Mouse (Mus musculus) embryonic facial prominence, embryonic 11.5 days (tissue): Measurements from ENCODE around the gene Gm26558. TPM values are rescaled to one million over a fixed set of nuclear protein-coding genes. Genes with fewer than 3 reads are reported as not detected.
A peak's percentile ranks its signal among the peaks of the same experiment; 100 is the strongest.

Experiments
- ATAC-seq: fragments of 200-750 bp; cut with Nextera tagmentation; replicated peaks from 2 replicates; pipeline ENCODE4 v1.8.0; 2017; ENCODE audit warnings: low read depth; ENCODE audit not compliant: insufficient number of reproducible peaks, low FRiP score, low TSS enrichment
- DNase-seq: peaks from one replicate; pipeline ENCODE4 v3.0.0-alpha.2; 2015; ENCODE audit warnings: low spot score
- H3K27ac ChIP-seq: fragments of 300-500 bp; sonication (generic); replicated peaks from 2 replicates; pipeline ENCODE4 v1.5.1; 2014; ENCODE audit warnings: mild to moderate bottlenecking, low read depth, low read length, control low read depth
- H3K27me3 ChIP-seq: fragments of 300-500 bp; sonication (generic); 2 replicates; pipeline ENCODE4 v1.6.1; 2014; ENCODE audit warnings: mild to moderate bottlenecking, low read length, moderate library complexity, mixed read lengths; ENCODE audit not compliant: control insufficient read depth, insufficient read depth
- H3K36me3 ChIP-seq: fragments of 300-500 bp; sonication (generic); replicated peaks from 2 replicates; pipeline ENCODE4 v1.6.1; 2014; ENCODE audit warnings: low read depth, mild to moderate bottlenecking, low read length, moderate library complexity, mixed read lengths; ENCODE audit not compliant: control insufficient read depth, insufficient read depth
- H3K4me1 ChIP-seq: fragments of 300-500 bp; sonication (generic); 2 replicates; pipeline ENCODE4 v1.6.1; 2014; ENCODE audit warnings: low read length, mixed read lengths; ENCODE audit not compliant: control insufficient read depth, insufficient read depth
- H3K4me2 ChIP-seq: fragments of 300-500 bp; sonication (generic); 2 replicates; pipeline ENCODE4 v1.6.1; 2014; ENCODE audit warnings: low read depth, mild to moderate bottlenecking, control low read depth, low read length, moderate library complexity
- H3K4me3 ChIP-seq: fragments of 300-500 bp; sonication (generic); 2 replicates; pipeline ENCODE4 v1.5.1; 2014; ENCODE audit warnings: low read depth, low read length, control low read depth
- H3K9ac ChIP-seq: fragments of 300-500 bp; sonication (generic); replicated peaks from 2 replicates; pipeline ENCODE4 v1.6.1; 2014; ENCODE audit warnings: mild to moderate bottlenecking, control low read depth, low read length
- H3K9me3 ChIP-seq: fragments of 300-500 bp; sonication (generic); replicated peaks from 2 replicates; pipeline ENCODE4 v1.6.1; 2016; ENCODE audit warnings: mild to moderate bottlenecking, low read length, inconsistent platforms, mixed read lengths; ENCODE audit not compliant: control insufficient read depth
- WGBS: fragments of 180-500 bp; shearing (Covaris S2); extraction: QIAGEN DNeasy Blood & Tissue Kit; methylation state at CpG from one replicate; pipeline ENCODE4 v1.1.7; 2014; 5-methylcytosine and 5-hydroxymethylcytosine counted together
- polyA plus RNA-seq: library from polyadenylated mRNA; unstranded; fragments of >200 nt; fragmentation: Nextera tagmentation; extraction: Ambion mirVana; gene quantifications from 2 replicates; pipeline ENCODE4 v1.2.1, GENCODE M21; 2014

Gene Gm26558
- polyA plus RNA-seq, result 3.8 and 3.9 TPM in 2 replicates

DNA sequence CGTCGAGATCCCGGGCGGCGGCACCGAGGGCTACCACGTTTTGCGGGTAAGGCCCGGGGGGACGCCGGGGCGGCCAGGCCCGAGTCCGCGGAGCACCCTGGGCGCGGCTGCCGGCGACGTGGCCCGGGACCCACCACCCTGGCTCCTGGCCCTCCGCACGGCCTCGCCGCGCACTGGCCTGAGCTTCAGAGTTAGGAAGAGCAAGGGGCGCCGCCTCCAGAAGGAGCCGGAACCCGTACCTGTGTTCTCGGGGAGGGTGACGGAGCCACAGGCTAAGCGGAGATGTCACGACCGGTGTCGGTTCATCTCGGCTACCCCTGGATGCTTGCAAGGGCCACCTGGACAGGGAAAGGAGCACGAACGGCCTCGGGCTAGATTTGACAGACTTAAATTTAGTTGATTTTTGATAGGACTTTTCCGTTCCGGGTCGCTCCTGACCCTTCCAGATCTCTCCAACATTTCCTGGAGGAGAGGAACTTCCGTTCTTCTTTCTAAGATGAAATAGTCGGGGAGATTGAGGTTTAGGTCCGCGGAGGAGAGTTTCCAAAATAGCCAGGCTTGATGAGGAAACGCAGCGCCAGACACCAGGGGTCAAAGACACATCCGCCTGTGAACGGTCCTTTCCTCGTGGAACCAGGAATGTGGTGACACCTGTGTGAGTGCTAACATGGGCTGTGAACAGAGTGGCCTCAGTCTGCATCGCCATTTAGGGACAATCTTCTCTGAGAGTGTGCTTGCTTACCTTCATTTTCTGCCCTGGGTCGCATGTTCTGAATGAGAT, at the start of gene Gm26558:
Gene Gm26558, minus strand, starts transcription at position 394 of the 781 bp plus-strand sequence.
- Histone ChIP-seq H3K9ac (peak within 1 kb of the TSS; percentile 96), H3K36me3 (no peaks in the 10 kb centered on the region), H3K4me1 (no peaks in the 10 kb centered on the region), H3K27ac (peak within 1 kb of the TSS; percentile 83), H3K27me3 (no peaks in the 10 kb centered on the region), H3K9me3 (no peaks in the 10 kb centered on the region), H3K4me2 (peak within 1 kb of the TSS; percentile 87), H3K4me3 (peak within 1 kb of the TSS; percentile 93)
- WGBS, result under 1% methylated on average over 52 of the region's 54 CpGs
- DNase-seq (peak; percentile 42), ATAC-seq (peak; percentile 89; the same call in 1 of the 2 replicates)

DNA sequence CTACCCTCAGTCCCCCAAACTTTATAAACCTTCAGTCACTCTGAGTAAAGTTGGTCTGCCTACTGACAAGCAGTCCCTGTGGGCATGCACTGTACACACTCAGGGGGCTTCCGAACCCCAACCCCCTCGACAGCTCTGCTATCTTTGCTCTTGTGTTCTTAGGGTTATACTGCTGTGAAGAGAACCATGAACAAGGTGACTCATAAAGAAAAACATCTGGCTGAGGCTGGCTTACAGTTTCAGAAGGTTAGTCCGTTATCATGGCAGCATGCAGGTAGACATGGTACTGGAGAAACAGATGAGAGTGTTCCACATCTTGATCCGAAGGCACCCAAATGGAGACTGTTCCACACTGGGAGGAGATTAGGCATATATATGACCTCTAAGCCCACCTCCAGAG, 49.0 kb upstream of the Gm26558 start:
- DNase-seq (no peak), ATAC-seq (no peak)
- Histone ChIP-seq H3K36me3 (no peaks in the 10 kb centered on the region; the same call in 1 of the 2 replicates), H3K27me3 (no peaks in the 10 kb centered on the region), H3K9ac (no peak overlapping the region), H3K4me3 (no peak overlapping the region), H3K9me3 (no peaks in the 10 kb centered on the region), H3K4me1 (no peaks in the 10 kb centered on the region), H3K4me2 (no peak overlapping the region), H3K27ac (no peak overlapping the region)
- WGBS, result 90% methylated on average over 4 of the region's 4 CpGs

DNA sequence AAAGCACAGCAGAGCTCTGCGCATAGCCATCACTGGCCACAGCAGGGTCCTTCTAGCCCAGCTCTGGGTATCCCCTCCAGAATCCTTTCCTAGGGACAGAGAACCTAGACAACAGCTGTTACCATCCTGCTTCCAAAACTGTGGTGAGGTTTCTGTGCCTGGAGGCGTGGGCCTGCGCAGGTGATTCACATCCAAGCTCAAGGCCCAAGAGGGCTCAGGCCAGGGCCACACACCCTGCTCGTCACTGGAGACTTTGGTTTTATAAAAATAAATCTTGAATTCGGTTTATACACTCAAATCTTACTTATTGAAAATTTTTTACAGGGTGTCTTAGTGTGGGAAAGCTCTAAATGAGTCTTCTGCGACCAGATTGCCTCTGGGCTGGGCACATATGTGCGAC, 48.3 kb upstream of the Gm26558 start:
- 89% methylated on average over 7 of the region's 7 CpGs for WGBS
- ATAC-seq (no peak), DNase-seq (no peak)
- Histone ChIP-seq H3K9me3 (no peaks in the 10 kb centered on the region), H3K4me1 (no peaks in the 10 kb centered on the region), H3K4me2 (no peak overlapping the region), H3K9ac (no peak overlapping the region), H3K36me3 (no peaks in the 10 kb centered on the region; the same call in 1 of the 2 replicates), H3K4me3 (no peak overlapping the region), H3K27me3 (no peaks in the 10 kb centered on the region), H3K27ac (no peak overlapping the region)

DNA sequence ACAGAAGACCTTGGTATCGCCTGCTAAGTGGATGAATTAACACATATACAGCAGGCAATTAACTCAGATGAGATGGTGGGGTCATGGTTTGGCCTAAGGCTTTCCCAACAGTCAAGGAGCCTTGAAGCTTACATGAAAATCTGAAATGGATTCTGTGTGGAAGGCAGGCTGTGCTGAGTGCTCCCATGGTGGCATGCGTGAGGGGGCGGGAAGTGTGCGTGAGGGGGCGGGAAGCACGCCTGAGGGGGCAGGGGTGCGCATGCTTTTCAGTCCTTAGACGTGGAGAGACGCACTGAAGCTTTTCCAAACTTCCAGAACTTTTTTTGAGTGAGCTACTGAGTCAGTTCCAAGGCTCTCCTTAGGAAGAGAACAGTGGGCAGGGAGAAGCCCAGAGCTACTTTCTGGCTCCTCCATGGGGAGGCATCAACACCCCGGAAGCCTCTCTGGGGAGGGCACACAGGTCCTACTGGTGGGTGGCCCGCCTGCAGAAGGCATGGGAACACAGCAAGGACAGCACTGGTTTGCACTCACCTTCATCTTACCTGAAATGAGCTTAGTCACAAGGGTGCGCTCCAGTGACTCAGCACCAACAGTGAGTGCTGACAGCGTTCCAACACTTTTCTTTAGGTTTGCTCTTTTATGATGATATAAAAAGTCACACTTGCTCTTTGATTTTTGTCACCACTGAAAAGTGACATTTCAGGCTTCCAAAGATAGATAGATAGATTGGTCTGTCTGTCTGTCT, 47.2 kb upstream of the Gm26558 start:
- no peaks in the 10 kb centered on the region for H3K9me3 ChIP-seq
- DNase-seq (no peak), ATAC-seq (no peak)
- no peak overlapping the region for H3K9ac ChIP-seq
- H3K27me3 ChIP-seq, result no peaks in the 10 kb centered on the region
- 72% methylated on average over 13 of the region's 13 CpGs for WGBS
- H3K4me2 ChIP-seq, result no peak overlapping the region
- no peaks in the 10 kb centered on the region; the same call in 1 of the 2 replicates for H3K36me3 ChIP-seq
- H3K27ac ChIP-seq, result no peak overlapping the region
- no peak overlapping the region for H3K4me3 ChIP-seq
- no peaks in the 10 kb centered on the region for H3K4me1 ChIP-seq

DNA sequence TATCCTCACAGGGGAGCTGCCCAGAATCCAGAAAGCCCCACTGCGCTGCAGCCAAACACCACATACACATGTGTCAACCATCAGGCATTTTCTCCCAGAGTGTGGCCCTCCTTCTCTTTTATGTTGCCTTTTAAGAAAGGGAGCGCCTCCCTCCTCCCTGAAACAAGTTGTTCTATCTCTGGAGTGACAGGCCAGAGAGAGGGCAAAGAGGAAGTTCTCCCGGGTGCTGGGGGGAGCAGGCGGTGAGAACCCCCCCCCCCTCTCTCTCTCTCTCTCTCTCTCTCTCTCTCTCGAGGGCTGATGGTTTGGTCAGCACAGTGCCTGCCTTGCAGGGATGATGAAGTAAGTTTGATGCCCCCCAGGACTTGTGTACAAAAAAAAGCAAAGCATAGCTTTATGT, 40.5 kb upstream of the Gm26558 start:
- H3K4me1 ChIP-seq, result no peaks in the 10 kb centered on the region
- no peaks in the 10 kb centered on the region for H3K9me3 ChIP-seq
- H3K9ac ChIP-seq, result no peak overlapping the region
- no peak overlapping the region for H3K27ac ChIP-seq
- H3K4me3 ChIP-seq, result no peak overlapping the region
- 60% methylated on average over 5 of the region's 5 CpGs for WGBS
- no peaks in the 10 kb centered on the region for H3K36me3 ChIP-seq
- ATAC-seq, result no peak
- no peak overlapping the region for H3K4me2 ChIP-seq
- H3K27me3 ChIP-seq, result no peaks in the 10 kb centered on the region
- DNase-seq, result no peak

DNA sequence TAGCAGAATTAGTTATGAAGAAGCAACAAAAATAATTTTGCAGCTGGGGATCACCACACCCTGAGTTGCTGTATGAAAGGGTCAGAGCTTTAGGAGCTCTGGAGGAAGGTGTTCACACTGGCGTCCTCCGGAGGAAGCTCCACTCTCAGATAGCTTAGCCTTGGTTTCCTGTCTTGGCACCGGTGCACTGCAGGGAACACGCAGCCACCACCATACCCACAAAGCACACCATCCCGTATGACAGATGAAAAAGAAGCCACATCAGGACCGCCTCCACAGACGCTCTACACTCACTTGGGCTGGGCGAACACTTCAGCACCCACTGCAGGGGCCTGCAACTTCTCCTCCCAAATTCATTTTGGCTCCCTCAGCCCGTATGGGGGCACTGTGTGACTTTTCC, 39.7 kb upstream of the Gm26558 start:
- Histone ChIP-seq H3K27ac (no peak overlapping the region), H3K36me3 (no peaks in the 10 kb centered on the region), H3K9me3 (no peaks in the 10 kb centered on the region), H3K4me1 (no peaks in the 10 kb centered on the region), H3K4me3 (no peak overlapping the region), H3K4me2 (no peak overlapping the region), H3K27me3 (no peaks in the 10 kb centered on the region), H3K9ac (no peak overlapping the region)
- DNase-seq, result no peak
- no peak for ATAC-seq
- 68% methylated on average over 9 of the region's 9 CpGs for WGBS

DNA sequence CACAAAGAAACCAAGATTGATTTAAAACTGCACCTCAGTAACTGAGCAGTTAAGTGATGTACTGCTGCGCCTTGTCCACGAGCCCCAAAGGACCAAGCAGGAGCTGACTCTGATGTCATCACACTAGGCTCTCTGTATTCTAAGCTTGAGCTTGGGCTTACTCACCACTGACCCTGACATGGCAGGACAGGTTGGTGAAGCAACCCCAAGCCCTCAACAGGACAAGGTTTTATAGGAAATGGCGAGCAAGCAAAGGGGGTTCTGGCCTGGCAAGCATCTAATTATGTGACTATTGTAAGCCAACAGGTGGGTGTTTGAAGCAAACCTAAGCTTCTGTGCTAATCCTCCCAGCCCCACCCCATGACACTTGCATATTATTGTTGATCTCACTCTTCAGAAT, 38.9 kb upstream of the Gm26558 start:
- Histone ChIP-seq H3K9ac (no peak overlapping the region), H3K36me3 (no peaks in the 10 kb centered on the region), H3K4me2 (no peak overlapping the region), H3K4me3 (no peak overlapping the region), H3K27ac (no peak overlapping the region), H3K4me1 (no peaks in the 10 kb centered on the region), H3K9me3 (no peaks in the 10 kb centered on the region), H3K27me3 (no peaks in the 10 kb centered on the region)
- 81% methylated on average over 3 of the region's 3 CpGs for WGBS
- no peak for DNase-seq
- no peak for ATAC-seq

DNA sequence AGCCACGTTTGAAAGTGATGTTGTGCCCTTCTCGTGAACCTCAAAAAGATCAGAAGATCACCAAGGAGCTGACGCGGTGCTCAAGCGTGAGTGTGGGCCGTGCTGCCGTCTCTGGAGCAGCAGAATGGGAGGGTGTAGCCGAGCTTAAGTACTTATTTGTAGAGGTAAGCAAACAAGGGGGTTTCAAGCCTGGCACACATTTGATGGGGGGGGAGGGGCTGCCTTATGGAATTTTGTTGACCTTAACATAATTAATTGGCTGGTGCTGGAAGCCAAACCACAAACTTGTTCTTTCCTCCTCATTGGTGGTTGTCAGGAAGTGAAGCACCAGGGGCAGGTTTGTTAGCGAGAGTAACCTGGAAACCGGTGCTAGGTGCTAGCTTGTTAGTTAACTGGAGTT, 33.8 kb upstream of the Gm26558 start:
- H3K4me1 ChIP-seq, result no peaks in the 10 kb centered on the region
- no peak overlapping the region for H3K4me2 ChIP-seq
- no peak overlapping the region for H3K4me3 ChIP-seq
- WGBS, result 91% methylated on average over 10 of the region's 10 CpGs
- H3K9ac ChIP-seq, result no peak overlapping the region
- no peaks in the 10 kb centered on the region for H3K36me3 ChIP-seq
- H3K27ac ChIP-seq, result no peak overlapping the region
- ATAC-seq (no peak), DNase-seq (no peak)
- H3K9me3 ChIP-seq, result no peaks in the 10 kb centered on the region
- H3K27me3 ChIP-seq, result no peaks in the 10 kb centered on the region
